Mouse (Mus musculus): ENCODE measurements around the gene Csde1. TPM values are rescaled to one million over a fixed set of nuclear protein-coding genes. Genes with fewer than 3 reads are reported as not detected.

Csde1 gene
- polyA plus RNA-seq, 1 experiment from 2014 or later: 244 TPM

DNA sequence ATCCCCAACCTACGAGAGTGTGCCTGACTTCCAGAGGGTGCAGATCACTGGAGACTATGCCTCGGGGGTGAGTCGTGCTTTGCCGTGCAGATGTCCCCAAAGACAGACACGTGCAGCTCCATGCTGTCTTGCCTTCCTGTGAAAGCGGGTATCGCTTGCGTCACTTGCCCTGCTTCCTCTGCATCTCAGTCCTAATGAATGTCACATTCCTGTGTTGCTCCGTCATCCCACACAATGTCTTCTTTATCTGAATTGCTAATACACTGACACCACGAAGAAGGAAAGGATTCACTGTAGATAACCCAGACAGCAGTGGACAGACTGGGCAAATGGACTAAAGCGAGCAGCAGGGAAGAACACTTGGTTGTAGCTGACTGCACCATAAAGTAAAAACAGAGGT is 60.8 kb downstream of the Csde1 start:
- Histone ChIP-seq H3K4me1 (ENCODE audit: control insufficient read depth, insufficient read depth, low read length) (no peaks in the 10 kb centered on the region), H3K4me2 (ENCODE audit: low read depth, low read length) (no peak overlapping the region), H3K9me3 (ENCODE audit: control insufficient read depth, low read length) (no peaks in the 10 kb centered on the region), H3K36me3 (ENCODE audit: control insufficient read depth, insufficient read depth, low read length) (no peaks in the 10 kb centered on the region), H3K27ac (ENCODE audit: low read length) (no peak overlapping the region), H3K4me3 (ENCODE audit: low read length) (no peak overlapping the region), H3K27me3 (replicated peaks; ENCODE audit: control insufficient read depth, insufficient read depth, low read length) (no peaks in the 10 kb centered on the region), H3K9ac (ENCODE audit: low read depth, low read length) (no peak overlapping the region)
- 70% methylated on average over 11 of the region's 11 CpGs for WGBS
- no peak for ATAC-seq

GRCm38 (mm10) chr3:103081861-103082453 is 61.7 kb downstream of the Csde1 start:
- no peaks in the 10 kb centered on the region for H3K9me3 ChIP-seq (ENCODE audit: control insufficient read depth, low read length)
- H3K9ac ChIP-seq (ENCODE audit: low read depth, low read length): no peak overlapping the region
- no peaks in the 10 kb centered on the region for H3K36me3 ChIP-seq (ENCODE audit: control insufficient read depth, insufficient read depth, low read length)
- no peak overlapping the region for H3K4me3 ChIP-seq (ENCODE audit: low read length)
- no peak overlapping the region for H3K27ac ChIP-seq (ENCODE audit: low read length)
- 79% methylated on average over 17 of the region's 17 CpGs for WGBS
- ATAC-seq: no peak
- H3K4me2 ChIP-seq (ENCODE audit: low read depth, low read length): no peak overlapping the region
- H3K4me1 ChIP-seq (ENCODE audit: control insufficient read depth, insufficient read depth, low read length): no peaks in the 10 kb centered on the region
- H3K27me3 ChIP-seq (replicated peaks; ENCODE audit: control insufficient read depth, insufficient read depth, low read length): no peaks in the 10 kb centered on the region

- H3K4me2 ChIP-seq (ENCODE audit: low read depth, low read length): no peak overlapping the region
- H3K36me3 ChIP-seq (ENCODE audit: control insufficient read depth, insufficient read depth, low read length): no peaks in the 10 kb centered on the region
- no peak overlapping the region for H3K27ac ChIP-seq (ENCODE audit: low read length)
- H3K9ac ChIP-seq (ENCODE audit: low read depth, low read length): no peak overlapping the region
- H3K27me3 ChIP-seq (replicated peaks; ENCODE audit: control insufficient read depth, insufficient read depth, low read length): no peaks in the 10 kb centered on the region
- H3K9me3 ChIP-seq (ENCODE audit: control insufficient read depth, low read length): no peaks in the 10 kb centered on the region
- H3K4me1 ChIP-seq (ENCODE audit: control insufficient read depth, insufficient read depth, low read length): no peaks in the 10 kb centered on the region
- H3K4me3 ChIP-seq (ENCODE audit: low read length): no peak overlapping the region
- ATAC-seq: no peak
- 88% methylated on average over 5 of the region's 5 CpGs for WGBS
Observed at GRCm38 (mm10) chr3:103082761-103083160, 62.5 kb downstream of the Csde1 start.

- ATAC-seq: no peak
- no peaks in the 10 kb centered on the region for H3K9me3 ChIP-seq (ENCODE audit: control insufficient read depth, low read length)
- no peak overlapping the region for H3K4me2 ChIP-seq (ENCODE audit: low read depth, low read length)
- H3K27ac ChIP-seq (ENCODE audit: low read length): no peak overlapping the region
- H3K36me3 ChIP-seq (ENCODE audit: control insufficient read depth, insufficient read depth, low read length): no peaks in the 10 kb centered on the region
- no peak overlapping the region for H3K9ac ChIP-seq (ENCODE audit: low read depth, low read length)
- H3K27me3 ChIP-seq (replicated peaks; ENCODE audit: control insufficient read depth, insufficient read depth, low read length): no peaks in the 10 kb centered on the region
- H3K4me3 ChIP-seq (ENCODE audit: low read length): no peak overlapping the region
- 71% methylated on average over 3 of the region's 3 CpGs for WGBS
- no peaks in the 10 kb centered on the region for H3K4me1 ChIP-seq (ENCODE audit: control insufficient read depth, insufficient read depth, low read length)
Observed at GRCm38 (mm10) chr3:103085986-103086385, 65.8 kb downstream of the Csde1 start.

GRCm38 (mm10) chr3:103091753-103092152 is 71.5 kb downstream of the Csde1 start:
- ATAC-seq: no peak
- Histone ChIP-seq H3K4me2 (ENCODE audit: low read depth, low read length) (no peak overlapping the region), H3K4me3 (ENCODE audit: low read length) (no peak overlapping the region), H3K27me3 (replicated peaks; ENCODE audit: control insufficient read depth, insufficient read depth, low read length) (no peaks in the 10 kb centered on the region), H3K4me1 (ENCODE audit: control insufficient read depth, insufficient read depth, low read length) (no peaks in the 10 kb centered on the region), H3K9ac (ENCODE audit: low read depth, low read length) (no peak overlapping the region), H3K9me3 (ENCODE audit: control insufficient read depth, low read length) (no peaks in the 10 kb centered on the region), H3K27ac (ENCODE audit: low read length) (no peak overlapping the region), H3K36me3 (ENCODE audit: control insufficient read depth, insufficient read depth, low read length) (no peaks in the 10 kb centered on the region)
- 94% methylated on average over 2 of the region's 2 CpGs for WGBS

DNA sequence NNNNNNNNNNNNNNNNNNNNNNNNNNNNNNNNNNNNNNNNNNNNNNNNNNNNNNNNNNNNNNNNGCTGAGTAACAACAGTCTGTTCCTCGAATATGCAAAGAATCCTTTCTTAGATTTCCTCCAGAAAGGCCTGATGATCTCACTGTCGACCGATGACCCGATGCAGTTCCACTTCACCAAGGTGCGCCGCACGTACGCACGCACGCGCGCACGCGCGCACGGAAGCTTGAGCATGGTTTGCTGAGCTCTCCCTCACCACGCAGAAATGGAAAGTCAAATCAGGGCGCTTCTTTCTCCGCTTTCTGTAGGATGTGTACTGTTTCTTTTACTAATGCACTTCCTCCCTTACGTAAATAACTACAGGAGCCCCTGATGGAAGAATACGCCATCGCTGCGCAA is 78.4 kb downstream of the Csde1 start:
- ATAC-seq: no peak
- 74% methylated on average over 23 of the region's 23 CpGs for WGBS
- H3K9me3 ChIP-seq (ENCODE audit: control insufficient read depth, low read length): no peaks in the 10 kb centered on the region
- no peak overlapping the region for H3K9ac ChIP-seq (ENCODE audit: low read depth, low read length)
- no peaks in the 10 kb centered on the region for H3K27me3 ChIP-seq (replicated peaks; ENCODE audit: control insufficient read depth, insufficient read depth, low read length)
- H3K36me3 ChIP-seq (ENCODE audit: control insufficient read depth, insufficient read depth, low read length): no peaks in the 10 kb centered on the region
- H3K27ac ChIP-seq (ENCODE audit: low read length): no peak overlapping the region
- no peaks in the 10 kb centered on the region for H3K4me1 ChIP-seq (ENCODE audit: control insufficient read depth, insufficient read depth, low read length)
- no peak overlapping the region for H3K4me3 ChIP-seq (ENCODE audit: low read length)
- H3K4me2 ChIP-seq (ENCODE audit: low read depth, low read length): no peak overlapping the region

GRCm38 (mm10) chr3:103099667-103100066 is 79.4 kb downstream of the Csde1 start:
- 88% methylated on average over 6 of the region's 6 CpGs for WGBS
- no peak overlapping the region for H3K9ac ChIP-seq (ENCODE audit: low read depth, low read length)
- ATAC-seq: no peak

GRCm38 (mm10) chr3:103100735-103101134 is 80.5 kb downstream of the Csde1 start:
- no peak overlapping the region for H3K9ac ChIP-seq (ENCODE audit: low read depth, low read length)
- H3K9me3 ChIP-seq (ENCODE audit: control insufficient read depth, low read length): no peaks in the 10 kb centered on the region
- no peak overlapping the region for H3K27ac ChIP-seq (ENCODE audit: low read length)
- no peak overlapping the region for H3K4me2 ChIP-seq (ENCODE audit: low read depth, low read length)
- H3K36me3 ChIP-seq (ENCODE audit: control insufficient read depth, insufficient read depth, low read length): no peaks in the 10 kb centered on the region
- 54% methylated on average over 2 of the region's 2 CpGs for WGBS
- H3K27me3 ChIP-seq (replicated peaks; ENCODE audit: control insufficient read depth, insufficient read depth, low read length): no peaks in the 10 kb centered on the region
- H3K4me1 ChIP-seq (ENCODE audit: control insufficient read depth, insufficient read depth, low read length): no peaks in the 10 kb centered on the region
- ATAC-seq: no peak
- no peak overlapping the region for H3K4me3 ChIP-seq (ENCODE audit: low read length)

More at GRCm38 (mm10) chr3:103099667-103100066, 79.4 kb downstream of the Csde1 start:
- H3K4me3 ChIP-seq (ENCODE audit: low read length): no peak overlapping the region
- H3K27ac ChIP-seq (ENCODE audit: low read length): no peak overlapping the region
- no peaks in the 10 kb centered on the region for H3K27me3 ChIP-seq (replicated peaks; ENCODE audit: control insufficient read depth, insufficient read depth, low read length)
- H3K9me3 ChIP-seq (ENCODE audit: control insufficient read depth, low read length): no peaks in the 10 kb centered on the region
- no peaks in the 10 kb centered on the region for H3K36me3 ChIP-seq (ENCODE audit: control insufficient read depth, insufficient read depth, low read length)
- no peak overlapping the region for H3K4me2 ChIP-seq (ENCODE audit: low read depth, low read length)
- no peaks in the 10 kb centered on the region for H3K4me1 ChIP-seq (ENCODE audit: control insufficient read depth, insufficient read depth, low read length)

- H3K9ac ChIP-seq (ENCODE audit: low read depth, low read length): no peak overlapping the region
- no peaks in the 10 kb centered on the region for H3K9me3 ChIP-seq (ENCODE audit: control insufficient read depth, low read length)
- no peak overlapping the region for H3K4me2 ChIP-seq (ENCODE audit: low read depth, low read length)
- WGBS: 58% methylated on average over 5 of the region's 5 CpGs
- no peak overlapping the region for H3K4me3 ChIP-seq (ENCODE audit: low read length)
- no peak overlapping the region for H3K27ac ChIP-seq (ENCODE audit: low read length)
- ATAC-seq: no peak
- H3K36me3 ChIP-seq (ENCODE audit: control insufficient read depth, insufficient read depth, low read length): no peaks in the 10 kb centered on the region
- H3K27me3 ChIP-seq (replicated peaks; ENCODE audit: control insufficient read depth, insufficient read depth, low read length): no peaks in the 10 kb centered on the region
- H3K4me1 ChIP-seq (ENCODE audit: control insufficient read depth, insufficient read depth, low read length): no peaks in the 10 kb centered on the region
Observed at GRCm38 (mm10) chr3:103101194-103101593, 81.0 kb downstream of the Csde1 start.

GRCm38 (mm10) chr3:103101909-103102308 is 81.7 kb downstream of the Csde1 start:
- WGBS: 1% methylated on average over 14 of the region's 14 CpGs
- peak overlapping the region; percentile 79 for H3K4me3 ChIP-seq (ENCODE audit: low read length)
- ATAC-seq: peak; percentile 32
- H3K9me3 ChIP-seq (ENCODE audit: control insufficient read depth, low read length): no peaks in the 10 kb centered on the region
- H3K27ac ChIP-seq (ENCODE audit: low read length): no peak overlapping the region
- no peaks in the 10 kb centered on the region for H3K36me3 ChIP-seq (ENCODE audit: control insufficient read depth, insufficient read depth, low read length)
- no peaks in the 10 kb centered on the region for H3K4me1 ChIP-seq (ENCODE audit: control insufficient read depth, insufficient read depth, low read length)
- peak overlapping the region; percentile 82 for H3K9ac ChIP-seq (ENCODE audit: low read depth, low read length)
- H3K4me2 ChIP-seq (ENCODE audit: low read depth, low read length): peak overlapping the region; percentile 94
- H3K27me3 ChIP-seq (replicated peaks; ENCODE audit: control insufficient read depth, insufficient read depth, low read length): no peaks in the 10 kb centered on the region
